Mouse (Mus musculus) bone marrow macrophage, adult 2 months (primary cell): ENCODE results near the gene Prkcb.

ENCODE experiments used
- CTCF ChIP-seq: IDR thresholded peaks from 2 replicates; pipeline ENCODE4 v1.5.1; 2012; ENCODE audit warnings: low read depth, mild to moderate bottlenecking, low read length, moderate library complexity
- POLR2A ChIP-seq: IDR thresholded peaks from 2 replicates; pipeline ENCODE4 v1.6.1; 2012; ENCODE audit warnings: mild to moderate bottlenecking, low read depth, low read length, borderline replicate concordance

DNA sequence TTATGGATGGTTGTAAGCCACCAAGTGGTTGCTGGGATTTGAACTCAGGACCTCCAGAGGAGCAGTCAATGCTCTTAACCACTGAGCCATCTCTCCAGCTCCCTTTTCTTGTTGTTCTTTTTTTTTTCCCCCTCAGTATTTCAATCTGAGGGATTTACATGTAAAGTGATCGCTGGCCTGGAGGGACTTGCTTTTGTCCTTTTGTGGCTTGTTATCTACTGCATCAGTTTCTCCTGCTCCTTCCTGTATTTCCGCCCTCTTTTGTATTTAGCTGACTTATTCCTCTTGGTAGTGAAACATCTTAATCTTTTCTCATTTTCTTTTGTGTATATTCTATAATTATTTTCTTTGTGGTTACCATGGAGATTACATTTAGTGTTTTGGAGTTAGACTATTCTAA, 8.2 kb upstream of the Prkcb start:
- TF ChIP-seq POLR2A (no peak), CTCF (no peak)
